Mouse (Mus musculus) heart, embryonic 13.5 days (tissue): Measurements from ENCODE around the gene Chga. TPM values are rescaled to one million over a fixed set of nuclear protein-coding genes. Genes with fewer than 3 reads are reported as not detected.

Experiments
- ATAC-seq: fragments of 200-750 bp; cut with Nextera tagmentation; 2 replicates; pipeline ENCODE4 v1.8.0; 2017; ENCODE audit warnings: moderate TSS enrichment; ENCODE audit not compliant: insufficient number of reproducible peaks, low FRiP score, low TSS enrichment; ENCODE audit errors: extremely low read depth
- H3K27ac ChIP-seq: fragments of 300-500 bp; sonication (generic); replicated peaks from 2 replicates; pipeline ENCODE4 v1.5.1; 2015; ENCODE audit warnings: moderate library complexity, mild to moderate bottlenecking, inconsistent platforms
- H3K27me3 ChIP-seq: fragments of 300-500 bp; sonication (generic); replicated peaks from 2 replicates; pipeline ENCODE4 v1.6.1; 2015; ENCODE audit warnings: mild to moderate bottlenecking, inconsistent platforms
- H3K36me3 ChIP-seq: fragments of 300-500 bp; sonication (generic); 2 replicates; pipeline ENCODE4 v1.6.1; 2015; ENCODE audit warnings: mild to moderate bottlenecking, inconsistent platforms
- H3K4me1 ChIP-seq: fragments of 300-500 bp; sonication (generic); 2 replicates; pipeline ENCODE4 v1.6.1; 2015; ENCODE audit warnings: inconsistent platforms
- H3K4me2 ChIP-seq: fragments of 300-500 bp; sonication (generic); 2 replicates; pipeline ENCODE4 v1.6.1; 2015; ENCODE audit warnings: inconsistent platforms, mild to moderate bottlenecking, moderate library complexity
- H3K4me3 ChIP-seq: fragments of 300-500 bp; sonication (generic); 2 replicates; pipeline ENCODE4 v1.5.1; 2015; ENCODE audit warnings: moderate library complexity, mild to moderate bottlenecking, inconsistent platforms
- H3K9ac ChIP-seq: fragments of 300-500 bp; sonication (generic); 2 replicates; pipeline ENCODE4 v1.6.1; 2015; ENCODE audit warnings: inconsistent platforms, mild to moderate bottlenecking, moderate library complexity
- H3K9me3 ChIP-seq: fragments of 300-500 bp; sonication (generic); 2 replicates; pipeline ENCODE4 v1.6.1; 2016; ENCODE audit warnings: inconsistent platforms
- WGBS: fragments of 180-500 bp; shearing (Covaris S2); methylation state at CpG from one replicate; pipeline ENCODE4 v1.1.7; 2015; ENCODE audit warnings: mixed read lengths; 5-methylcytosine and 5-hydroxymethylcytosine counted together
- polyA plus RNA-seq: library from polyadenylated mRNA; unstranded; fragments of >200 nt; fragmentation: Nextera tagmentation; extraction: Ambion mirVana; gene quantifications from 2 replicates; pipeline ENCODE4 v1.2.1, GENCODE M21; 2015

The Chga gene
- 0.84 and 1.1 TPM in 2 replicates for polyA plus RNA-seq

- Histone ChIP-seq H3K4me3 (peak within 1 kb of the TSS; percentile 37), H3K27me3 (peaks cover 70% of the 10 kb centered on the region), H3K9ac (no peak within 1 kb of the TSS), H3K9me3 (no peaks in the 10 kb centered on the region), H3K4me1 (peaks cover 4% of the 10 kb centered on the region), H3K27ac (no peak within 1 kb of the TSS), H3K36me3 (no peaks in the 10 kb centered on the region), H3K4me2 (peak within 1 kb of the TSS; percentile 54)
- peak; percentile 38; the same call in 1 of the 2 replicates for ATAC-seq
- 4% methylated on average over 48 of the region's 48 CpGs for WGBS
Measured at GRCm38 (mm10) chr12:102554721-102555516, at the start of gene Chga. Chga (plus strand) TSS chr12:102554969.

DNA sequence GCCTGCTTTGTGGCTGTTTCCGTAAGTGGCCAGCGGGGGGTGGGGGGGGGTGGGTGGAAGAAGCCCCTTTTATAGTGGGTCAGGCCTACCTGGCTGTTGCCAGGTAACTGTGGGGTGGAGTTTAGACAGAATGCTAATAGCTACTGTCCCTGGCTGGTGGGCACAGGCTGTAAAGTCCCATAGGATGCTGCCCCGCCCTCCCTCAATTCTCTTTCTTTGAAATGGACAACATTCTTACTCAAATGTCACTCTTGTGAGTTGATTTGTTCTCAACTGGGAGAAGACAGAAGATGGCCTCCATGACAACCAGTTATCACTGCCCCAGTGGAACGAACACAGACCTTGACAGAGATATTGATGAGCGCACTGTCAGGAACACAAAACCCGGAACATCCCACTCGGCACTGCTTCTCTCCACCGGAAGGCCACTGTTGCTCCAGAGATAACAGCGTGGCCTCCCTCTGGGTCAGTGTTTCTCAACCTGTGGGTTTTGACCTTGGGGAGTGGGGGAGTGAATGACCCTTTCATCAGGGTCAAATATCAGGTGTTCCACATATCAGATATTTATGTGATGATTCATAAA is 49.5 kb upstream of the Chga start:
- Histone ChIP-seq H3K4me2 (no peak overlapping the region), H3K4me1 (peaks cover 3% of the 10 kb centered on the region; the same call in 1 of the 2 replicates), H3K27me3 (no peaks in the 10 kb centered on the region), H3K27ac (no peak overlapping the region), H3K9ac (no peak overlapping the region), H3K4me3 (no peak overlapping the region), H3K36me3 (no peaks in the 10 kb centered on the region), H3K9me3 (no peaks in the 10 kb centered on the region)
- ATAC-seq = no peak
- 49% methylated on average over 9 of the region's 9 CpGs for WGBS

DNA sequence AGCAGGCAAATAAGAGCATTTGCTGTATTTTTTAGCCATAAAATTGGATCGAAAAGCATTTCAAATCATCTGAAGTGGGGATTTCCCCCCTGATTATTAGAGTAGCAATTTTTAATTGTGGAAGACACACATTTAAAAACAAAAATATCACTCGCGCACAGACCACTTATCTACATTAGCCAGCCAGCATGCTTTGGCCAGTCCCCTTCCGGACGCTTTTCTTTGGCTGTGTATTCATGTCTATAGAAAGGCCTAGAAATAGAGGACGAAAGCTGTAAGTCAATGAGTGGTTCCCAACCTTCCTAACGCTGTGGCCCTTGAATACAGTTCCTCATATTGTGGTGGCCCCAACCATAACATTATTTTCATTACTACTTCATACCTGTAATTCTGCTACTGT is 48.8 kb upstream of the Chga start:
- H3K4me3 ChIP-seq = no peak overlapping the region
- no peak overlapping the region for H3K9ac ChIP-seq
- no peak overlapping the region for H3K27ac ChIP-seq
- no peak overlapping the region for H3K4me2 ChIP-seq
- H3K4me1 ChIP-seq = peaks cover 3% of the 10 kb centered on the region; the same call in 1 of the 2 replicates
- ATAC-seq = no peak
- H3K9me3 ChIP-seq = no peaks in the 10 kb centered on the region
- 76% methylated on average over 7 of the region's 7 CpGs for WGBS
- H3K36me3 ChIP-seq = no peaks in the 10 kb centered on the region
- 0 out of 2 replicates have a peak, but pooled peaks cover 3% of the 10 kb centered on the region for H3K27me3 ChIP-seq

DNA sequence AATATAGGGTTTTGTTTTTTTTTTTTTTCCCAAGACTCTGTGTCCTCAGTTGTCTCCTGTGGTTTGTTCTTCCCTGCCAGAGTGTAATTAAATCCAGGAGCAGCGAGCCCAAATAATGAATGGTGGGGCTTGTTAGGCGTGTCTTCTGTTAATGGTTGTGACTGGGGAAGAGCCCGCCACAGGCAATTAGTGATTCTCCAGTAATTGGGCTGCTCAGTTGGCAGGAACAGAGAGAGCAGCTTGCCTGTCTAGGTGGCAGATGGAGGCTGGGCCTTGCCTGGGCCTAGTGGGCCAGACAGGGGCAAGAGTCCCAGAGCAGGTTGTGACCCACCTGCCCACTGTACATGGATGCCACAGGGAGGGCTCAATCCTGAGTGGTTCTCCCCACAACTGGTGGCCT is 43.4 kb upstream of the Chga start:
- no peak for ATAC-seq
- no peaks in the 10 kb centered on the region for H3K9me3 ChIP-seq
- H3K36me3 ChIP-seq = no peaks in the 10 kb centered on the region
- H3K27me3 ChIP-seq = 0 out of 2 replicates have a peak, but pooled peaks cover 3% of the 10 kb centered on the region
- no peak overlapping the region for H3K9ac ChIP-seq
- H3K4me3 ChIP-seq = no peak overlapping the region
- H3K4me2 ChIP-seq = no peak overlapping the region
- no peaks in the 10 kb centered on the region for H3K4me1 ChIP-seq
- no peak overlapping the region for H3K27ac ChIP-seq
- 69% methylated on average over 3 of the region's 3 CpGs for WGBS

DNA sequence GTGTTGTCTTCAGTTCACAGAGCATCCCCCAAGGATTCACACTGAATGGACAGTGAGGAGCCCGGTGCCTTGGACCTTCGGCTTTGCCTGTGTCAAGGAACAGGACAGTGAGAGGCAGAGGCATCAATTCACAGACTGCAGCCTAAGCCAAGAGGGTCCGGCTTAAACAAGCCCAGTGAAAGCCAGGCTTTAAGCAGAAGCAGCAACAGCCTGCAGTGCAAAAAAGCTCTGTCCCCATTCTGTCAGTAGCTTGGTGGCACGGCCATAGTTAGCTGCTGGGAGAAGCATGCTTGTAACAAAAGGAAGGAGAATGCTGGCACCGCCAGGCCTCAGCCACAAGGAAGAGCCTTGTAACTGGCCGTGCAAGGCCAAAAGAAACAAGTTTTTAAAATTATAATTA is 40.6 kb upstream of the Chga start:
- Histone ChIP-seq H3K4me2 (no peak overlapping the region), H3K36me3 (no peaks in the 10 kb centered on the region), H3K4me3 (no peak overlapping the region), H3K27me3 (0 out of 2 replicates have a peak, but pooled peaks cover 3% of the 10 kb centered on the region), H3K9ac (no peak overlapping the region), H3K4me1 (no peaks in the 10 kb centered on the region), H3K9me3 (no peaks in the 10 kb centered on the region), H3K27ac (no peak overlapping the region)
- 69% methylated on average over 6 of the region's 6 CpGs for WGBS
- ATAC-seq = no peak

GRCm38 (mm10) chr12:102514751-102515150 is 40.0 kb upstream of the Chga start:
- Histone ChIP-seq H3K27ac (no peak overlapping the region), H3K4me2 (no peak overlapping the region), H3K4me1 (no peaks in the 10 kb centered on the region), H3K9ac (no peak overlapping the region), H3K4me3 (no peak overlapping the region), H3K9me3 (no peaks in the 10 kb centered on the region), H3K36me3 (no peaks in the 10 kb centered on the region), H3K27me3 (0 out of 2 replicates have a peak, but pooled peaks cover 3% of the 10 kb centered on the region)
- ATAC-seq = no peak
- WGBS = 83% methylated on average over 6 of the region's 6 CpGs

GRCm38 (mm10) chr12:102516151-102516550 is 38.6 kb upstream of the Chga start:
- no peaks in the 10 kb centered on the region for H3K36me3 ChIP-seq
- ATAC-seq = no peak
- 79% methylated on average over 4 of the region's 4 CpGs for WGBS

GRCm38 (mm10) chr12:102517647-102518046 is 37.1 kb upstream of the Chga start:
- H3K9me3 ChIP-seq = no peaks in the 10 kb centered on the region
- H3K4me3 ChIP-seq = no peak overlapping the region
- H3K36me3 ChIP-seq = no peaks in the 10 kb centered on the region
- no peaks in the 10 kb centered on the region for H3K27me3 ChIP-seq
- H3K27ac ChIP-seq = no peak overlapping the region
- no peak for ATAC-seq
- no peak overlapping the region for H3K4me2 ChIP-seq
- no peak overlapping the region for H3K9ac ChIP-seq
- peaks cover 6% of the 10 kb centered on the region; the same call in 1 of the 2 replicates for H3K4me1 ChIP-seq
- 82% methylated on average over 13 of the region's 13 CpGs for WGBS

More at GRCm38 (mm10) chr12:102516151-102516550, 38.6 kb upstream of the Chga start:
- no peak overlapping the region for H3K4me3 ChIP-seq
- H3K27me3 ChIP-seq = no peaks in the 10 kb centered on the region
- no peak overlapping the region for H3K9ac ChIP-seq
- H3K27ac ChIP-seq = no peak overlapping the region
- no peaks in the 10 kb centered on the region for H3K9me3 ChIP-seq
- H3K4me2 ChIP-seq = no peak overlapping the region
- H3K4me1 ChIP-seq = no peaks in the 10 kb centered on the region

- no peak overlapping the region for H3K9ac ChIP-seq
- 79% methylated on average over 12 of the region's 12 CpGs for WGBS
- H3K27ac ChIP-seq = no peak overlapping the region
- peaks cover 6% of the 10 kb centered on the region; the same call in 1 of the 2 replicates for H3K4me1 ChIP-seq
- no peaks in the 10 kb centered on the region for H3K9me3 ChIP-seq
- no peaks in the 10 kb centered on the region for H3K27me3 ChIP-seq
- H3K4me2 ChIP-seq = no peak overlapping the region
- no peaks in the 10 kb centered on the region for H3K36me3 ChIP-seq
- ATAC-seq = no peak
- H3K4me3 ChIP-seq = no peak overlapping the region
Measured at GRCm38 (mm10) chr12:102519929-102520720, 34.6 kb upstream of the Chga start.

DNA sequence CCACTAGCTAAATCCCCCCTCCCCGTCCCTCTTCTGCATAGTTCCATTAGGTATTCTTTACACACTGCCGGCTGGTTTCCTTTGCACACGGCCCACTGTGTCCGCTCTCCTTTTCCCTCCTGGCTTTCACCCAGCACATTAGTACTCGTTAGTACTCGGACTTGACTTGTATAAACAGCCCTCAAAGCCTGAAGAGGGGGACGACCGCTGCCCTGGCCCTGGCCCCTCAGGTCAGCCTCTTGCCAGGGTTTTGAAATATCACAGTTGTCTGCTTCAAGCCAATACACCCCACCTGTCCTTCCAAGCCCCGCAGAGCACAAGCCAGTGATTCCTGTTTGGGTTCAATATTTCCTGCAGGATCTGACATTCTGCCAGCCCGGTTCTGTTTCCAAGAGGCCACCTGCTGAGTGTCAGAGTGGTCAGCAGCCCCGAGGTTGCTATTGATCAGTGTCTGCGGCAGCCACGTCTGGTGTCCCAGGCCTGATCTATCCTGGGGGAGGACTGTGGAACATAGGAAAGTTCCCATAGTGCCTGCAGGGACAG is 32.9 kb upstream of the Chga start:
- Histone ChIP-seq H3K4me1 (peaks cover 6% of the 10 kb centered on the region; the same call in 1 of the 2 replicates), H3K27me3 (peaks cover 6% of the 10 kb centered on the region; the same call in 1 of the 2 replicates), H3K36me3 (no peaks in the 10 kb centered on the region), H3K9ac (no peak overlapping the region), H3K9me3 (no peaks in the 10 kb centered on the region), H3K4me3 (no peak overlapping the region), H3K4me2 (no peak overlapping the region), H3K27ac (peak overlapping the region; percentile 24; the same call in 1 of the 2 replicates)
- 35% methylated on average over 13 of the region's 13 CpGs for WGBS
- ATAC-seq = no peak

- no peak for ATAC-seq
- H3K27me3 ChIP-seq = peaks cover 11% of the 10 kb centered on the region; the same call in 1 of the 2 replicates
- no peaks in the 10 kb centered on the region for H3K9me3 ChIP-seq
- WGBS = 46% methylated on average over 3 of the region's 3 CpGs
- peaks cover 6% of the 10 kb centered on the region; the same call in 1 of the 2 replicates for H3K4me1 ChIP-seq
- H3K36me3 ChIP-seq = no peaks in the 10 kb centered on the region
- H3K9ac ChIP-seq = no peak overlapping the region
- H3K27ac ChIP-seq = no peak overlapping the region
- H3K4me3 ChIP-seq = no peak overlapping the region
- H3K4me2 ChIP-seq = no peak overlapping the region
Measured at GRCm38 (mm10) chr12:102524216-102524615, 30.6 kb upstream of the Chga start.
